Mouse (Mus musculus) mesoderm, embryonic 11.5 days (tissue): ENCODE results near the gene Lmo7.

Experiments
- DNase-seq: peaks from one replicate; pipeline ENCODE4 v3.0.0-alpha.2; 2012; ENCODE audit warnings: low read depth, low spot score

The Lmo7 gene

DNA sequence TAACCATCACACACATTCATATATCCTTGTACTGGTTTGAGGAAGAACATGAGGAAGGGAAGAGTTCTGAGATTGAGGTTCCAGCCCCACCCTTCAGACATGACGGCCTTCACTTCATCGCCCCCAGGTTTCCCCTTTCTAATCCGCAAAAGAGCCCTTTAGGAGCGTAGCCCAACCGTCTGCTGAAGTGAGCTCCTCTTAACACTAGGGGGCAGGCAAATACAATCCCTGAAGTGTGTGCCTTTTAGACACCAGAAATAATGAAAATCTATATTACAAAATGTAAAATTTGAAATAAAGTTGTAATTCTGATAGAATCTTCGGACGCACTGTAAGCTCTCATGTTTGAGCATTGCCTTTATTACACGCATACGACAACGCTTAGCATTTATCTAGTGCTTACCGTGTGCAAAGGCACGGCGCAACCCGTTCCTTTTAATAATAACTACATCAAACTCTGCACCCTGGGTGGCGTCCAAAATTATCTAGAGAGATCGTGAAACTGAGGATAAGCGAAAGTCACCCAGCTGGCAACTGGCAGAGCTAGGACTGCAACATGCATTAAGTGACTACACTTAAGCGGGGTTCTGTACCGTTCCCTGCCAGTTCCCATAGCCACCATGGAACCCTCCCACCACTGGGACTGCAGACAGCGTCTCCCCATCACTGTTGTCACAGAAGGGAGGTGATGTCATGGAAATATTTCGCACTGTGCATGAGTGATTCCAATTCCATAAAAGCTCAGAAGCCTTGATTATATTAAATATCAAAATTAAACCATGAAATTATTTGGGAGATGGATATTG lies 217.2 kb downstream of the Lmo7 start:
- peak; percentile 43 for DNase-seq

DNA sequence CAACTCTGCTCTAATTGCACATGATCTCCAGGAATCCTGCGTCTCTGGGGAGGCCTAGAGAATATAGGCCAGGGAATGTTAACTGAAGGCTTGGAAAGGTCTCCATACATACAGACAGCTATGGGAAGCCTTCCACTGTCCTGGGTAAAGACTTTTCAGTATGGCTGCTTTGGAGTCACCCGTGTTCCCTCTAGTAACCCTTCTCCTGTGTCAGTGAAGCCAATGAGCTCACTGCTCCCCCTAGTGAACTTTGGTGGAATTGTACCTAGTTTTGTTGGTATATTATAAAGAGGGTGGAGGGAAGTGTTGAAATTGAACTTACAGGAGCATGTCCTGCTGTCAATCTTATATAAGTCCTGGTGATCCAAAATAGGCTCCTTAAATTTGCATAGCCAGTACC lies 219.4 kb downstream of the Lmo7 start:
- peak; percentile 52 for DNase-seq

GRCm38 (mm10) chr14:101951107-101951506 lies 221.3 kb downstream of the Lmo7 start:
- no peak for DNase-seq

DNA sequence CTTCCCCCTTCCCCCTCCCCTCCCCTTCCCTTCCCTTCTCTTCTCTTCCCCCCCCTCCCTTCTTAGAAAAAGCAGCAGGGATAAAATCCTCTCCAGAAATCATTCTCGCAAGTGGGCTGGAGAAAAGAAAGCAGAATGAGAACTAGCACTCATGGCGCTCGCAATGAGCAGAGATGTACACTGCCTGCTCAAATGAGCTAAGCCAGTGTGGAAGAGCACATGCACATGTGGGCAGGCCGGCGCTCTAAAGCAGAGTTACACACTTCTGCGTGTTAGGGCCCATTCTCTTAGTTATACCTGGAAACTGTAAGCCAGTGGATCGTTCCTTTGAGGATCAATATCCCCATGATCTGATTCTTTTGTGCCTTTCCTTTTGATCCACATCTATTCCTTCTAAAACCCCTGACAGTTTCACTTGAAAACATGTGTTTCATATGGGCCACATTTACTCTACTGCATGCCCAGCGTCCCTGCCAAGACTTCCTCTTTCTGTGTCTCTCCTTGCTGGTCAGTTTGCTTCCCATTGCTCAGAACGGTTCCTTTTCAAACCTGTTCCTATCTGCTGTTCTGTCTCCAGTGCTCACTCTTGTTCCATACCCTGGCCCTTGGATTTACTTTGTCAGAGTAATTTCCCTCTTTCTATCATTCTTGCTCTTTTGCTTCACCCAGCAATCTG lies 224.2 kb downstream of the Lmo7 start:
- DNase-seq: no peak

DNA sequence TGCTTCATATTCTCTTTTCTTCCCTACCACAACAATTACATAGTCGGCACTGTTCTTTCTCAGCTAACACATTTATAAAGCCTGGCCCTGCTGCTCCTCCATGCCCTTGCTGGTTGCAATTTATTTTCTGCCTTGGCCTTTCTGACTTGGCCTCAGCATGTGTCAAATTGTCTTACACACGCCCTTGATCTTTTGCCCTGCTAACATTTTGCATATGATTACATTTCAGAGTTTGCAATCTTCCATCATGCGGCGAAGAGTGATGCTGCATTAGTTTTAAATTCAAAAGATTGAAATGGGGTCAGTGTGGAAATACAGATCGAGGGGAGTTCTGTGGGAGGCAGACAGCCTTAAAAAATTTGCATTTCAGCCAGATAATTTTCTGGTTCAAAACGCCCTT lies 234.6 kb downstream of the Lmo7 start:
- no peak for DNase-seq

GRCm38 (mm10) chr14:101964956-101965355 lies 235.2 kb downstream of the Lmo7 start:
- no peak for DNase-seq

DNA sequence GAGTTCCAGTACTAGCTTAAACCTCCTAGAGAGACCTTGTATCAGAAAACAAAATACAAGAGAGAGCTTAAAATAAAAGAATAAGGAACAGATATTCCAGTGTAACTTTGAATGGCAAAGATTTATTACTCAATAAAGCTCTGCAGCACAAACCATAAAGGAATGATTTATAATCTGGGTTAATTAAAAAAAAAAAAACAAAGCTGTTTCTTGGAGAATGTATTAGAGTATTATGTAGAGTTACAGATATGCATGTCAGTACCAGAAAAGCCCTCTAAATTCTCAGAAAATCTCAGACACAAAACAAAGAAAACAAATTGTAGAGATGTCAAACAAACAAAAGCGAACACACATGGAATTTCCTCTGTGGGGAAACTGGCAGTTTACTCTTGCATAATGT lies 243.0 kb downstream of the Lmo7 start:
- no peak for DNase-seq

- DNase-seq: peak; percentile 23
These were observed 243.4 kb downstream of the Lmo7 start for GRCm38 (mm10) chr14:101973171-101973570.

DNA sequence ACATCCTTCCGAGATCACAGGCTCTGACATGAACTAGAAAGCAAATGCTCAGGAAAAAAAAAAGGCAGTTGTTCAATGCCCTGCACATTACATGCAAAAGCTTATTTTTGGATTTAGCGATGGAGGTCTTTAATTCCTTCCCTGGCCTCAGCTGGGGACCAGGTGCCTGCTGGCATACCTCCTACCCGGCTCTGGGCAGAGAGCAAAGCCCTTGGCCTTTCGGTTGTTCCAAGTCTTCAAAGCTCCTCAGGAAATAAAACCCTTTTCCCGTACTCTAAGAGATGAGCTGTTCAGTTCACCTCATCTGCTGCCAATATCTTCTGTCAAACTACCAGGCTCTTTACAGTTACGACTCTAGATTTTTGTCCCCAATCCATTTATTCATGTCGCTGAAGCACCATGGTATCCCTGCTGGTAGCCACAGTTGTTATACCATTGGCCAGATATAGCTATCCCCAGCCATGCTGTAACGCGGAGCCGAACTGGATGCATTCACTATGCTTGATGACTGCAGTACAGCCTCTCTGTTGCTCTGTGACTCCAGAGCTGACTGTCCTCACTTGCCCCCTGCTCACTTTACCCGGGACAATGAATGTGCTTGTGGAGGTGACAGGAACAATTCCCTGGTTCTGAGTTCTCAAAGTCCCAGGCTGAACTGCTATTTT lies 246.4 kb downstream of the Lmo7 start:
- no peak for DNase-seq
